Mouse (Mus musculus) heart, adult 2 months (tissue): ENCODE measurements around the gene Hsdl1. TPM values are rescaled to one million over a fixed set of nuclear protein-coding genes. Genes with fewer than 3 reads are reported as not detected.

Experiments used
- DNase-seq, 2 experiments: peaks; one replicate each; pipeline ENCODE4 v3.0.0; 2021
- H3K27ac ChIP-seq: fragments of 200-600 bp; 2 replicates; pipeline ENCODE4 v1.8.1; 2022
- H3K27me3 ChIP-seq: fragments of 200-500 bp; 2 replicates; pipeline ENCODE4 v1.6.1; 2012; ENCODE audit warnings: mild to moderate bottlenecking, low read length, inconsistent platforms, mixed read lengths; ENCODE audit not compliant: control insufficient read depth, insufficient read depth
- H3K36me3 ChIP-seq: fragments of 200-500 bp; 2 replicates; pipeline ENCODE4 v1.6.1; 2012; ENCODE audit warnings: low read length, inconsistent platforms; ENCODE audit not compliant: control insufficient read depth, insufficient read depth
- H3K4me1 ChIP-seq: fragments of 200-500 bp; 2 replicates; pipeline ENCODE4 v1.6.1; 2011; ENCODE audit warnings: low read length; ENCODE audit not compliant: control insufficient read depth, insufficient read depth
- H3K4me3 ChIP-seq: fragments of 200-600 bp; 2 replicates; pipeline ENCODE4 v1.8.1; 2022
- H3K79me2 ChIP-seq: fragments of 200-500 bp; replicated peaks from 2 replicates; pipeline ENCODE4 v1.6.1; 2012; ENCODE audit warnings: mild to moderate bottlenecking, inconsistent platforms, low read length, moderate library complexity, mixed read lengths; ENCODE audit not compliant: control insufficient read depth, insufficient read depth
- H3K9ac ChIP-seq: fragments of 200-500 bp; 2 replicates; pipeline ENCODE4 v1.6.1; 2012; ENCODE audit warnings: low read depth, mild to moderate bottlenecking, control low read depth, inconsistent platforms, low read length, mixed read lengths
- CTCF ChIP-seq: fragments of 200-600 bp; IDR thresholded peaks from 2 replicates; pipeline ENCODE4 v1.8.1; 2022; ENCODE audit warnings: antibody characterized with exemption, mild to moderate bottlenecking, moderate library complexity
- EP300 ChIP-seq: fragments of 200-500 bp; IDR thresholded peaks from 2 replicates; pipeline ENCODE4 v1.6.1; 2011; ENCODE audit warnings: low read depth, low read length, control low read depth; ENCODE audit not compliant: insufficient read depth
- POLR2A ChIP-seq: fragments of 200-500 bp; IDR thresholded peaks from 2 replicates; pipeline ENCODE4 v1.6.1; 2011; ENCODE audit warnings: mild to moderate bottlenecking, low read depth, low read length, control low read depth; ENCODE audit not compliant: insufficient read depth
- WGBS: fragments of 180-500 bp; shearing (Covaris S2); methylation state at CpG from one replicate; pipeline ENCODE4 v1.1.7; 2018; 5-methylcytosine and 5-hydroxymethylcytosine counted together
- intact Hi-C: fragments of 180-260 bp; cut with DNase I; formaldehyde crosslinking; loops from one replicate; pipeline ENCODE4 v1.15.1; 2025
- polyA plus RNA-seq: library from polyadenylated mRNA; depleted of rRNA; stranded (reverse); fragments of >200 nt; gene quantifications from 2 replicates; pipeline ENCODE4 v1.2.3, GENCODE M21; 2012
- total RNA-seq, 2 experiments: library from RNA; stranded (reverse); gene quantifications; 2 replicates each; pipeline ENCODE4 v1.2.3; 2021

Gene Hsdl1
- total and polyA plus RNA-seq, 3 experiments, result 11.9 to 20.4 (median 17.6) TPM

- intact Hi-C loops, result no loop called here
- Histone ChIP-seq H3K79me2 (no peaks in the 10 kb centered on the region), H3K27ac (peak overlapping the region; percentile 36; the same call in 1 of the 2 replicates), H3K4me3 (no peak overlapping the region), H3K4me1 (no peaks in the 10 kb centered on the region; the same call in 1 of the 2 replicates), H3K27me3 (no peaks in the 10 kb centered on the region), H3K36me3 (no peaks in the 10 kb centered on the region), H3K9ac (no peak overlapping the region)
- no peak for TF ChIP-seq POLR2A
- no peak for TF ChIP-seq EP300
- TF ChIP-seq CTCF, result no peak
- 74% methylated on average over 6 of the region's 6 CpGs for WGBS
- DNase-seq, result no peak
Measured at GRCm38 (mm10) chr8:119620116-119620840, 45.3 kb upstream of the Hsdl1 start.

- DNase-seq, result no peak
- H3K4me3 ChIP-seq, result no peak overlapping the region
- no peak overlapping the region for H3K9ac ChIP-seq
- H3K79me2 ChIP-seq, result no peaks in the 10 kb centered on the region
- TF ChIP-seq POLR2A (no peak), CTCF (no peak), EP300 (no peak)
- WGBS, result 59% methylated on average over 5 of the region's 5 CpGs
- no peaks in the 10 kb centered on the region for H3K36me3 ChIP-seq
- no peak overlapping the region for H3K27ac ChIP-seq
- no peaks in the 10 kb centered on the region for H3K27me3 ChIP-seq
- no peaks in the 10 kb centered on the region; the same call in 1 of the 2 replicates for H3K4me1 ChIP-seq
- intact Hi-C loops, result no loop called here
Measured at GRCm38 (mm10) chr8:119618887-119619286, 43.9 kb upstream of the Hsdl1 start.

- no peak overlapping the region for H3K9ac ChIP-seq
- intact Hi-C loops, result no loop called here
- no peak for TF ChIP-seq EP300
- no peaks in the 10 kb centered on the region for H3K36me3 ChIP-seq
- no peak overlapping the region for H3K4me3 ChIP-seq
- peak overlapping the region; percentile 49 for H3K27ac ChIP-seq
- H3K27me3 ChIP-seq, result no peaks in the 10 kb centered on the region
- no peaks in the 10 kb centered on the region; the same call in 1 of the 2 replicates for H3K4me1 ChIP-seq
- DNase-seq, result peak in 1 of 2 experiments; percentile 61
- no peaks in the 10 kb centered on the region for H3K79me2 ChIP-seq
- WGBS, result 54% methylated on average over 5 of the region's 5 CpGs
Measured at GRCm38 (mm10) chr8:119617586-119617985, 42.6 kb upstream of the Hsdl1 start.

- no peak for DNase-seq
- H3K27ac ChIP-seq, result no peak overlapping the region
- intact Hi-C loops, result no loop called here
- no peaks in the 10 kb centered on the region for H3K27me3 ChIP-seq
- H3K9ac ChIP-seq, result no peak overlapping the region
- WGBS, result 95% methylated on average over 4 of the region's 4 CpGs
- TF ChIP-seq CTCF, result no peak
- TF ChIP-seq POLR2A, result no peak
- TF ChIP-seq EP300, result no peak
- H3K4me1 ChIP-seq, result no peaks in the 10 kb centered on the region; the same call in 1 of the 2 replicates
- H3K79me2 ChIP-seq, result no peaks in the 10 kb centered on the region
- no peak overlapping the region for H3K4me3 ChIP-seq
- H3K36me3 ChIP-seq, result no peaks in the 10 kb centered on the region
Measured at GRCm38 (mm10) chr8:119616811-119617210, 41.8 kb upstream of the Hsdl1 start.

- no peak for TF ChIP-seq POLR2A
- TF ChIP-seq CTCF, result no peak
- no peak for TF ChIP-seq EP300
- 56% methylated on average over 7 of the region's 7 CpGs for WGBS
Measured at GRCm38 (mm10) chr8:119616358-119616757, 41.4 kb upstream of the Hsdl1 start.

GRCm38 (mm10) chr8:119615096-119615495 is 40.1 kb upstream of the Hsdl1 start:
- Histone ChIP-seq H3K27ac (no peak overlapping the region), H3K79me2 (no peaks in the 10 kb centered on the region), H3K36me3 (no peaks in the 10 kb centered on the region), H3K4me3 (no peak overlapping the region), H3K27me3 (no peaks in the 10 kb centered on the region), H3K9ac (no peak overlapping the region), H3K4me1 (no peaks in the 10 kb centered on the region)
- intact Hi-C loops, result no loop called here
- 82% methylated on average over 14 of the region's 14 CpGs for WGBS
- TF ChIP-seq CTCF, result no peak
- TF ChIP-seq POLR2A, result no peak
- no peak for TF ChIP-seq EP300
- DNase-seq, result no peak

More at GRCm38 (mm10) chr8:119616358-119616757, 41.4 kb upstream of the Hsdl1 start:
- Histone ChIP-seq H3K27me3 (no peaks in the 10 kb centered on the region), H3K9ac (no peak overlapping the region), H3K79me2 (no peaks in the 10 kb centered on the region), H3K36me3 (no peaks in the 10 kb centered on the region), H3K27ac (no peak overlapping the region), H3K4me1 (no peaks in the 10 kb centered on the region; the same call in 1 of the 2 replicates), H3K4me3 (no peak overlapping the region)
- intact Hi-C loops, result no loop called here
- no peak for DNase-seq
